Mouse (Mus musculus) small intestine, adult 2 months (tissue): Measurements from ENCODE around the gene Gan. TPM values are rescaled to one million over a fixed set of nuclear protein-coding genes. Genes with fewer than 3 reads are reported as not detected.

Experiments used
- H3K27ac ChIP-seq: fragments of 200-500 bp; 2 replicates; pipeline ENCODE4 v1.5.1; 2012; ENCODE audit warnings: low read depth, low read length, control low read depth, inconsistent platforms; ENCODE audit not compliant: insufficient read depth
- H3K27me3 ChIP-seq: fragments of 200-500 bp; 2 replicates; pipeline ENCODE4 v1.6.1; 2012; ENCODE audit warnings: mild to moderate bottlenecking, moderate library complexity, low read length, inconsistent platforms; ENCODE audit not compliant: control insufficient read depth, insufficient read depth
- H3K36me3 ChIP-seq: fragments of 200-500 bp; 2 replicates; pipeline ENCODE4 v1.6.1; 2012; ENCODE audit warnings: mild to moderate bottlenecking, low read length, control low read depth, inconsistent platforms; ENCODE audit not compliant: control insufficient read depth, insufficient read depth
- H3K4me1 ChIP-seq: fragments of 200-500 bp; 2 replicates; pipeline ENCODE4 v1.6.1; 2012; ENCODE audit warnings: low read length, inconsistent platforms, mixed read lengths; ENCODE audit not compliant: control insufficient read depth, insufficient read depth, insufficient read length
- H3K4me3 ChIP-seq: fragments of 200-500 bp; 2 replicates; pipeline ENCODE4 v1.5.1; 2012; ENCODE audit warnings: low read depth, mild to moderate bottlenecking, control low read depth, inconsistent platforms, low read length, moderate library complexity
- CTCF ChIP-seq: fragments of 200-500 bp; IDR thresholded peaks from 2 replicates; pipeline ENCODE4 v1.5.1; 2012; ENCODE audit warnings: low read depth, mild to moderate bottlenecking, control low read depth, inconsistent platforms, low read length, moderate library complexity, mixed read lengths; ENCODE audit not compliant: insufficient replicate concordance, insufficient read length; ENCODE audit errors: extremely low read depth
- POLR2A ChIP-seq: fragments of 200-500 bp; IDR thresholded peaks from 2 replicates; pipeline ENCODE4 v1.6.1; 2012; ENCODE audit warnings: low read depth, mild to moderate bottlenecking, control low read depth, inconsistent platforms, low read length, moderate library complexity
- WGBS: fragments of 180-500 bp; shearing (Covaris S2); methylation state at CpG from one replicate; pipeline ENCODE4 v1.1.7; 2018; 5-methylcytosine and 5-hydroxymethylcytosine counted together
- polyA plus RNA-seq: library from polyadenylated mRNA; depleted of rRNA; stranded (reverse); fragments of >200 nt; gene quantifications from 2 replicates; pipeline ENCODE4 v1.2.3, GENCODE M21; 2012

Gan gene
- polyA plus RNA-seq, 1 experiment, result 4.6 TPM

DNA sequence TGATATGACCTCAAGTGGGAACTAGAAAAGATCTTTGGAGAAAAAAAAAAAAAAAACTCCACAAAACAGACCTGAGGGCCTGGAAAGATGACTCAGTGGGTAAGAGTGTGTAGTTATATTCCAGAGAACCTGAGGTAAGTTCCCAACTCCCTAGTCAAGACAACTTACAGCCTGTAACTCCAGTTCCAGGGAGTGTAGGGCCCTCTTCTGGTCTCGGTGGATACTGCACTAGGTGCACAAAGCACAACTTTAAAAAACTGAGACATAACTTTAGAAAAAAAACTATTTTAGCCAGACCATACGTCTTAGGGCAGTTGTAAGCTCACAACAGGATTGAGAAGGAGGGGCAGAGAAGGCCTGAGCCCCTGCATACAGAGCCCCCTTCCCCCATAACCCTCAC lies 20.1 kb downstream of the Gan start:
- 91% methylated on average over 2 of the region's 2 CpGs for WGBS

DNA sequence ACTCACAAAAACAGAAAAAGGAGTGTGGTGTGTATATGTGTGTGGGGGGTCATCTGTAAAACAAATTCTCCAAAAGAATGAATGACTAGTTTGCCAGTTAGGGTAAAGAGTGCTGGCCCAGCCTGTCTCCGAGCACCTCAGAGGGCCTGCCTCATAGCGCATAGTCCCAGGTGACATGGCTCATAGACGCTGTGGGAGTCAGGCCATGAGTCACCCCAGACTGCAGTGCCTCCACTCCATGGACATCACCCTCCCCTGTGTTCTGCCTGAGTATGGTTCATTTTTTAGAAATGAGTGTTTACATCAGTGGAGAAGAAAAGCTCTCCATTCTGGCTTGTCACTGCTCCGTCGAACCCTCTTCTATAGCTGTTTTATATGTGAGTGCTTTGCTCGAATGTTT lies 20.7 kb downstream of the Gan start:
- WGBS, result 77% methylated on average over 6 of the region's 6 CpGs
- H3K36me3 ChIP-seq, result peaks cover 8% of the 10 kb centered on the region
- TF ChIP-seq CTCF (no peak), POLR2A (no peak)

More for the DNA sequence above, 20.1 kb downstream of the Gan start:
- TF ChIP-seq CTCF (no peak), POLR2A (no peak)
- Histone ChIP-seq H3K36me3 (peaks cover 5% of the 10 kb centered on the region), H3K27ac (no peak overlapping the region), H3K27me3 (no peaks in the 10 kb centered on the region), H3K4me3 (no peak overlapping the region), H3K4me1 (peaks cover 2% of the 10 kb centered on the region)

DNA sequence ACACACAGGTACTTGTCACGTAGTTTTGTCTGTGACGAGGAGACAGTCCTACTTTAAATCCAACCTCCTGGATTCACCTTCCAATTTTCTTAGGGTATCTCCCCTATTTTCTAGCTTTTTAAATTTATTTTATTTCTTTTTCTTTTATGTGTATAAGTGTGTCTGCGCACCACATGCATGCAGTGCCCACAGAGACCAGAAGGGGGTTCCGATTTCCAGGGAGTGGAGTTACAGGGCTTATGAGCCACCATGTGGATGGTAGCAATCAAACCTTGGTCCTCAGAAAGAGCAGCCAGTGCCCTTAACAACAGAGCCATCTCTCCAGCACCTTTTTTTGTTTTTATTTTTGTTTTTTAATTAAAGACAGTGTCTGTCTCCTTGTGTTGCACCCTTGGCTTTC lies 24.8 kb downstream of the Gan start:
- H3K36me3 ChIP-seq, result peaks cover 25% of the 10 kb centered on the region
- no peak overlapping the region for H3K4me3 ChIP-seq
- H3K4me1 ChIP-seq, result no peaks in the 10 kb centered on the region
- TF ChIP-seq POLR2A (no peak), CTCF (peak; percentile 19; the same call in 1 of the 2 replicates)
- H3K27me3 ChIP-seq, result no peaks in the 10 kb centered on the region
- no peak overlapping the region for H3K27ac ChIP-seq
- 99% methylated on average over 4 of the region's 4 CpGs for WGBS

More for the DNA sequence above, 20.7 kb downstream of the Gan start:
- H3K4me1 ChIP-seq, result no peaks in the 10 kb centered on the region; the same call in 1 of the 2 replicates
- no peak overlapping the region for H3K27ac ChIP-seq
- no peak overlapping the region for H3K4me3 ChIP-seq
- no peaks in the 10 kb centered on the region for H3K27me3 ChIP-seq

DNA sequence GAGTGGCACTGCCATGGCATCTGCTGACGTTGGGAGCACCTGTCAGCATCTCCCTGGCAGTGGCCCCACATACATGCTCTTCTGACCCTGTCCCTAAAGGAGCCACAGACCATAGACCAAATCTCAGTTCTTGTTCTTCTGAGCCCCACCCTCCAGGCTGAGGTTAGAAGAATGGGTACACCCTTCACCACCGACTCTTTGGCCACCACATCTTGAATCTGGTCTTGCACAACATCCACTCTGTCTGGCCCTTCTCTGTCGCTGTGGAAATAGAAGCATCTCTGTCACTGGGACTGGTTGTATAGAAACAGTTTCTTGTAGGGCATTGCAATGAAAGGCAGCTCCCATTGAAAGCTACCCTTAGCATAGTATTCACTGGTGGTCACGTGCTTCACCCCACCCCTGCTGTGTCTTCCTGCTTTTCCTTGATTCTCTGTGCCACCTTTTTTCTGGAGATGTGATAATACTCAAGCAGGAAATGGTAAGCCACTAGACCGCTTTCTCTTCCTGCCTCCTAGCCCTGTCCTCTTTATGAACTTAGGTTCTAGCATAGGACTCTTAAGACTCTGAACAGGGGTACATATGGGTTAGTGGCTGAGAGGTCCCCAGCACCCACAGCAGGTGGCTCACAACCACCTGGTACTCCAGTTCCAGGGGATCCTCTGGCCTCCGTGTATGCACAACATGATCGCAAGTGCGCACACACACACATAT lies 25.9 kb downstream of the Gan start:
- Histone ChIP-seq H3K27me3 (no peaks in the 10 kb centered on the region), H3K4me3 (no peak overlapping the region), H3K4me1 (no peaks in the 10 kb centered on the region), H3K36me3 (peaks cover 35% of the 10 kb centered on the region), H3K27ac (no peak overlapping the region)
- WGBS, result 84% methylated on average over 8 of the region's 8 CpGs
- TF ChIP-seq POLR2A (no peak), CTCF (no peak)

DNA sequence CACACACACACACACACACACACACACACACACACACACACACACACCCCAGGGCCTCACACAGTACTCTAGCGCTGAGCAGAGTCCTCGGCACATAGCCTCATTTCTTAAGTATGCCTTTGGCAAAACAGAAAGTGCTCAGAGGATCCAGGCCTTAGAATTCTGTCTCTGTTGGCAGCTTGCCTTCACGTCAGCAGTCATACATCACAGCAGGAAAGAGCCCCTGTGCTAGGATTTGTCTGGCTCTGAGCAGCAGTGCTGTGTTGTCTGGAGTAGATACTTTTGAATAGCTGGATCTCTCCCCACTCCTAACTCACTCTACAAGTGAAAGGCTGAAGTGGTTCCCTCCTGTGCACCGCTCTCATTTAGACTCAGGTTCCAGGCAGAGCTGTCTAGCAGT lies 36.4 kb downstream of the Gan start:
- whole genome bisulfite sequencing, result 78% methylated on average over 4 of the region's 4 CpGs
- no peak for TF ChIP-seq POLR2A
- no peak for TF ChIP-seq CTCF
- no peaks in the 10 kb centered on the region for H3K27me3 ChIP-seq
- peaks cover 76% of the 10 kb centered on the region for H3K36me3 ChIP-seq
- no peak overlapping the region; the same call in 1 of the 2 replicates for H3K27ac ChIP-seq
- H3K4me1 ChIP-seq, result 0 out of 2 replicates have a peak, but pooled peaks cover 2% of the 10 kb centered on the region
- no peak overlapping the region for H3K4me3 ChIP-seq

DNA sequence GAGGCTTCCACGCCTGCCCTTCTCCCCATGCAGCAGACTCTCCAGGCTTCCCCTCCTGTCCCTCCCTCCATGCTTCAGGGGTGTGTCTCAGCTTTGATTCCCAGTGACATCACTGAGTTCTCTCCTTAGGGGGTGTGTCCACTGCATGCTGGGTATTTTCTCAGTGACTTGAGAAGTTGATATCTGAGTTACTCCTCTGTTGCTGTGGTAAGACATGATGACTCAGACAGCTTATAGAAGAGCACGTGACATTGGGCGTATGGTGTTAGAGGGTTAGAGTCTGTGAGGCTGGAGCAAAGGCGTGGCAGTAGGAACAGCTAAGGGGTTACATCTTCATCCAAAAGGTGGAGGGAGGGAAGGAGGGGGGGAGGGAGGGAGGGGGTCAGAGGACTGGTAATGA lies 38.7 kb downstream of the Gan start:
- Histone ChIP-seq H3K4me1 (peaks cover 4% of the 10 kb centered on the region), H3K27me3 (no peaks in the 10 kb centered on the region), H3K27ac (no peak overlapping the region), H3K36me3 (peaks cover 57% of the 10 kb centered on the region), H3K4me3 (no peak overlapping the region)
- TF ChIP-seq POLR2A (no peak), CTCF (no peak)
- 87% methylated on average over 4 of the region's 4 CpGs for WGBS

DNA sequence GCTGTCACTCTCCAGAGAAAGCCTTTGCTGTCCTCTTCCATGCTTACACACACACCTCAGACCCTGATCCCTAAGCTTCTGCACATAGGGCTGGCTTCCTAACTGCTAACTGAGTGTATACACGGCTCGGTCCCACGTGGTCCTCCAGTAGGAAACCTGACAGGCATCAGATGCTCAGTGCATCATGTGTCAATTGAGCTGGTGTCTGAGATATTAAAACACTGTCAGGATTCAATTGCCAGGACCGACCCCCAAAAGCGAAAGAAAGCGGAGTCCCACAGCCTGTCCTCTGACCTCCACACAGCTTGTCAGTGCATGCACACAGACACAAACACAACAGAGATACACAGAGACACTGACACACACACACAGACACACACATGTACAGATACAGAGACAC lies 39.6 kb downstream of the Gan start:
- no peak for TF ChIP-seq POLR2A
- TF ChIP-seq CTCF, result no peak
- Histone ChIP-seq H3K4me3 (no peak overlapping the region), H3K27ac (no peak overlapping the region), H3K27me3 (no peaks in the 10 kb centered on the region), H3K4me1 (peaks cover 4% of the 10 kb centered on the region), H3K36me3 (peaks cover 56% of the 10 kb centered on the region)
- WGBS, result 93% methylated on average over 6 of the region's 6 CpGs
